Mouse (Mus musculus) myocyte (in vitro differentiated cells): ENCODE results near the gene Ift43. TPM values are rescaled to one million over a fixed set of nuclear protein-coding genes. Genes with fewer than 3 reads are reported as not detected.

Source experiments
- H3K27me3 ChIP-seq: one replicate; pipeline ENCODE4 v1.6.1; 2011; ENCODE audit not compliant: control insufficient read depth, insufficient read depth, insufficient read length
- H3K36me3 ChIP-seq: one replicate; pipeline ENCODE4 v1.6.1; 2011; ENCODE audit not compliant: control insufficient read depth, insufficient read depth
- H3K4me2 ChIP-seq: one replicate; pipeline ENCODE4 v1.6.1; 2011; ENCODE audit warnings: low read depth, control low read depth
- H3K4me3 ChIP-seq: one replicate; pipeline ENCODE4 v1.5.1; 2011; ENCODE audit warnings: mild to moderate bottlenecking, control low read depth, moderate library complexity
- H3K79me2 ChIP-seq: one replicate; pipeline ENCODE4 v1.6.1; 2011; ENCODE audit not compliant: control insufficient read depth, insufficient read depth
- H3ac ChIP-seq: one replicate; pipeline ENCODE4 v1.6.1; 2011; ENCODE audit not compliant: control insufficient read depth, insufficient read length
- CEBPB ChIP-seq: IDR thresholded peaks from 2 replicates; pipeline ENCODE4 v1.6.1; 2011; ENCODE audit warnings: mild to moderate bottlenecking, moderate library complexity; ENCODE audit not compliant: poor library complexity, insufficient read depth, severe bottlenecking
- E2F4 ChIP-seq: IDR thresholded peaks from one replicate; pipeline ENCODE4 v1.6.1; 2011; ENCODE audit warnings: mild to moderate bottlenecking, control low read depth, moderate library complexity; ENCODE audit not compliant: insufficient read depth
- MAX ChIP-seq: IDR thresholded peaks from one replicate; pipeline ENCODE4 v1.6.1; 2011; ENCODE audit warnings: low read depth, mild to moderate bottlenecking, control low read depth
- MYOD1 ChIP-seq, 3 experiments: IDR thresholded peaks; one replicate each; pipeline ENCODE4 v1.6.1; 2011; ENCODE audit warnings: control low read depth in 2 of 3, low read depth in 2 of 3, mild to moderate bottlenecking in 2 of 3, moderate library complexity in 1 of 3; ENCODE audit not compliant: insufficient read length in 2 of 3, control insufficient read depth in 1 of 3
- MYOG ChIP-seq, 3 experiments: IDR thresholded peaks; one replicate each; pipeline ENCODE4 v1.6.1; 2011; ENCODE audit warnings: control low read depth in 2 of 3, low read depth in 2 of 3, mild to moderate bottlenecking in 2 of 3; ENCODE audit not compliant: insufficient read length in 2 of 3, control insufficient read depth in 1 of 3, insufficient read depth in 1 of 3
- POLR2A ChIP-seq: IDR thresholded peaks from one replicate; pipeline ENCODE4 v1.6.1; 2011; ENCODE audit warnings: low read depth, mild to moderate bottlenecking, control low read depth, moderate library complexity; ENCODE audit not compliant: insufficient read length
- POLR2AphosphoS2 ChIP-seq: IDR thresholded peaks from one replicate; pipeline ENCODE4 v1.6.1; 2011; ENCODE audit warnings: low read depth, control low read depth; ENCODE audit not compliant: insufficient read length
- REST ChIP-seq: IDR thresholded peaks from one replicate; pipeline ENCODE4 v1.6.1; 2011; ENCODE audit warnings: mild to moderate bottlenecking, control low read depth, moderate library complexity; ENCODE audit not compliant: insufficient read depth, insufficient read length
- SRF ChIP-seq: IDR thresholded peaks from one replicate; pipeline ENCODE4 v1.6.1; 2011; ENCODE audit warnings: low read depth; ENCODE audit not compliant: control insufficient read depth, insufficient read length
- TCF12 ChIP-seq: IDR thresholded peaks from one replicate; pipeline ENCODE4 v1.6.1; 2011; ENCODE audit warnings: mild to moderate bottlenecking, control low read depth; ENCODE audit not compliant: poor library complexity, insufficient read depth, severe bottlenecking
- TCF3 ChIP-seq: IDR thresholded peaks from one replicate; pipeline ENCODE4 v1.6.1; 2011; ENCODE audit warnings: low read depth, control low read depth; ENCODE audit not compliant: insufficient read length
- USF1 ChIP-seq: IDR thresholded peaks from one replicate; pipeline ENCODE4 v1.6.1; 2011; ENCODE audit warnings: low read depth, mild to moderate bottlenecking, control low read depth, moderate library complexity
- polyA plus RNA-seq: library from polyadenylated mRNA; unstranded; fragments of >200 nt; fragmentation: generic; extraction: Trizol; gene quantifications from one replicate; pipeline ENCODE4 v1.2.1, GENCODE M21; 2012; ENCODE audit warnings: missing spikeins

Ift43 gene
- polyA plus RNA-seq, 1 experiment, result 93.4 TPM

- Histone ChIP-seq H3K36me3 (no peaks in the 10 kb centered on the region), H3ac (no peak overlapping the region), H3K79me2 (no peaks in the 10 kb centered on the region), H3K27me3 (no peaks in the 10 kb centered on the region), H3K4me2 (no peak overlapping the region), H3K4me3 (no peak overlapping the region)
- no peak for TF ChIP-seq TCF3
Observed at GRCm38 (mm10) chr12:86157894-86158444, 75.6 kb downstream of the Ift43 start.

GRCm38 (mm10) chr12:86158689-86159483 lies 76.5 kb downstream of the Ift43 start:
- no peak overlapping the region for H3ac ChIP-seq
- H3K27me3 ChIP-seq, result no peaks in the 10 kb centered on the region
- H3K79me2 ChIP-seq, result no peaks in the 10 kb centered on the region
- H3K36me3 ChIP-seq, result no peaks in the 10 kb centered on the region
- no peak overlapping the region for H3K4me3 ChIP-seq
- no peak overlapping the region for H3K4me2 ChIP-seq
- TF ChIP-seq POLR2AphosphoS2, result no peak
- no peak for TF ChIP-seq CEBPB
- no peak for TF ChIP-seq REST
- no peak for TF ChIP-seq POLR2A
- TF ChIP-seq TCF12, result no peak
- no peak for TF ChIP-seq E2F4
- no peak for TF ChIP-seq USF1
- TF ChIP-seq MYOG (IDR thresholded peaks at IDR 0.05; ENCODE audit: control insufficient read depth in 1 of 3, insufficient read depth in 1 of 3, insufficient read length in 2 of 3, low read depth in 2 of 3), result no peak

GRCm38 (mm10) chr12:86161436-86161835 lies 79.1 kb downstream of the Ift43 start:
- Histone ChIP-seq H3ac (no peak overlapping the region), H3K36me3 (no peaks in the 10 kb centered on the region), H3K27me3 (no peaks in the 10 kb centered on the region), H3K4me3 (no peak overlapping the region), H3K4me2 (no peak overlapping the region), H3K79me2 (no peaks in the 10 kb centered on the region)
- no peak for TF ChIP-seq TCF3
- no peak for TF ChIP-seq USF1

GRCm38 (mm10) chr12:86161942-86162341 lies 79.6 kb downstream of the Ift43 start:
- Histone ChIP-seq H3K79me2 (no peaks in the 10 kb centered on the region), H3ac (no peak overlapping the region), H3K27me3 (no peaks in the 10 kb centered on the region), H3K4me3 (no peak overlapping the region), H3K36me3 (no peaks in the 10 kb centered on the region), H3K4me2 (no peak overlapping the region)
- no peak for TF ChIP-seq MYOG (IDR thresholded peaks at IDR 0.05; ENCODE audit: control insufficient read depth in 1 of 3, insufficient read depth in 1 of 3, insufficient read length in 2 of 3, low read depth in 2 of 3)
- TF ChIP-seq MAX, result no peak

- TF ChIP-seq TCF3 (no peak), MYOD1 (IDR thresholded peaks at IDR 0.05; ENCODE audit: control insufficient read depth in 1 of 3, insufficient read length in 2 of 3, low read depth in 2 of 3) (no peak), E2F4 (no peak), TCF12 (no peak), POLR2A (no peak), MAX (no peak), SRF (no peak), CEBPB (no peak), REST (no peak), USF1 (no peak), POLR2AphosphoS2 (no peak), MYOG (IDR thresholded peaks at IDR 0.05; ENCODE audit: control insufficient read depth in 1 of 3, insufficient read depth in 1 of 3, insufficient read length in 2 of 3, low read depth in 2 of 3) (no peak)
- no peaks in the 10 kb centered on the region for H3K27me3 ChIP-seq
- H3K4me2 ChIP-seq, result no peak overlapping the region
- H3K36me3 ChIP-seq, result no peaks in the 10 kb centered on the region
- no peaks in the 10 kb centered on the region for H3K79me2 ChIP-seq
- H3ac ChIP-seq, result no peak overlapping the region
- H3K4me3 ChIP-seq, result no peak overlapping the region
Observed at GRCm38 (mm10) chr12:86162890-86163816, 80.8 kb downstream of the Ift43 start.
